8 mouse cellular contexts compared by ENCODE assay signal in the genomic region with DNA sequence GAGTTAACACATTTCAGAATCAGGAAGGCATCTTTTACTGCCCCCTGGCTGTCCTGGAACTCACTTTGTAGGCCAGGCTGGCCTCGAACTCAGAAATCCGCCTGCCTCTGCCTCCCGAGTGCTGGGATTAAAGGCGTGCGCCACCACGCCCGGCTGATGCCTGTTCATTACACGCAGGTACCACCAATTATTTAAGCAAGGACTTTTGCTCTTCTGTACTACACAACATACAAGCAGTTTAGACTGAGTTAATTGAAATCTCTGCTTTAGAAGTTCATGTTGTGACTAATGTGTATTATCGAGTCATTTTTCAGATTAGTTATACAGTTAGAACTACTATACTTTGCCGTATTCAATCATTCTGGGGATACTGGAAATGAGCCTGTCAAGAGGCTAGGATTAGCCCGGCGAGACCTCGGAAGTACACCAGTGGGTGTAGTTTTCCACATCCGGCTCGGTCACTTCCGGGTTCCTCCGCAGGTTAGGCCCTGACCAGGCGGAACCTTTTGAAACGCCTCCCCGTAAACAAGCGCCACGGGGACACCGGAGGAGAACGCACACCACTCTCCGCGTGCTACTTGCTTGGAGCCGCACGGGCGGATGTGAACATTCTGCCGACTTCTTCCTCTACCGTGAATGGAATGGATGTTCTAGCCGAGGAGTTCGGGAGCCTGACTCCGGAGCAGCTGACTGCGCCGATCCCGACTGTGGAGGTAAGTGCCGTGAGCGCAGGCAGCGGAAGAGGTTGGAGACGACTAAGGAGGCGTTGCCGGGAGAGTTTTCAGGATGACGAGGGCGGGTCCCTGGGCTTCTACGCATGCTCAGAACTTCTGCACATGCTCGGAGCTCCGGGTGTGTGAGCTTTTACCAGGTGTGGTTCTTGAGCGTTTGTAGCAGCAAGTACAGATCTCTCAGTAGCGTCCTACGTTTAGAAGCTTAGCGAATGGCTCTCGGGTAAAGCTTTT. TPM values are rescaled to one million over a fixed set of nuclear protein-coding genes. Genes with fewer than 3 reads are reported as not detected.
DNase-seq lines count a peak whose midpoint lies in the region; ATAC-seq lines count a peak whose summit lies in the region.

Gene Polr3b, plus strand, starts transcription at position 467 of the 965 bp plus-strand sequence.

- peak; percentile 93 for DNase-seq in CD4-positive, CD25-positive, alpha-beta regulatory T cell, adult 2 months (ENCODE audit: low read depth, low spot score)
- DNase-seq in fat pad, adult 2 months (ENCODE audit: extremely low read depth, low read depth, low spot score): peak; percentile 73
- DNase-seq in kidney, postnatal 10 days: peak; percentile 96
- DNase-seq in natural killer cell, adult 2 months (ENCODE audit: low spot score in 2 of 2): peak; percentile 92

- H3K27me3 ChIP-seq in heart, embryonic 13.5 days (replicated peaks): no peaks in the 10 kb centered on the region
- no peaks in the 10 kb centered on the region for H3K27me3 ChIP-seq in liver, embryonic 12.5 days (replicated peaks)
- no peaks in the 10 kb centered on the region for H3K27me3 ChIP-seq in stomach, embryonic 15.5 days (replicated peaks)

- H3K9me3 ChIP-seq in heart, embryonic 13.5 days: no peaks in the 10 kb centered on the region
- H3K9me3 ChIP-seq in liver, embryonic 12.5 days (replicated peaks): no peaks in the 10 kb centered on the region
- H3K9me3 ChIP-seq in stomach, embryonic 15.5 days: no peaks in the 10 kb centered on the region

- H3K36me3 ChIP-seq in heart, embryonic 13.5 days: no peaks in the 10 kb centered on the region
- H3K36me3 ChIP-seq in liver, embryonic 12.5 days: 0 out of 2 replicates have a peak, but pooled peaks cover 2% of the 10 kb centered on the region
- H3K36me3 ChIP-seq in stomach, embryonic 15.5 days: no peaks in the 10 kb centered on the region

- WGBS in heart, embryonic 13.5 days: 6% methylated on average over 53 of the region's 53 CpGs
- WGBS in liver, embryonic 12.5 days (ENCODE audit: insufficient replicate concordance): 6% methylated on average over 53 of the region's 53 CpGs
- 7% methylated on average over 53 of the region's 53 CpGs for WGBS in stomach, embryonic 15.5 days

- H3K4me1 ChIP-seq in brown adipose tissue, adult 24 weeks (ENCODE audit: control insufficient read depth, insufficient read depth, insufficient read length, low read length): no peaks in the 10 kb centered on the region
- peaks cover 19% of the 10 kb centered on the region for H3K4me1 ChIP-seq in heart, embryonic 13.5 days
- H3K4me1 ChIP-seq in liver, embryonic 12.5 days: peaks cover 25% of the 10 kb centered on the region
- no peaks in the 10 kb centered on the region; the same call in 1 of the 2 replicates for H3K4me1 ChIP-seq in stomach, embryonic 15.5 days

- peak within 1 kb of the TSS; percentile 91 for H3K4me3 ChIP-seq in brown adipose tissue, adult 24 weeks (ENCODE audit: insufficient read depth, low read depth, low read length)
- H3K4me3 ChIP-seq in heart, embryonic 13.5 days: peak within 1 kb of the TSS; percentile 70
- peak within 1 kb of the TSS; percentile 70 for H3K4me3 ChIP-seq in liver, embryonic 12.5 days
- peak within 1 kb of the TSS; percentile 55 for H3K4me3 ChIP-seq in stomach, embryonic 15.5 days (replicated peaks)

- peak within 1 kb of the TSS; percentile 94 for H3K27ac ChIP-seq in brown adipose tissue, adult 24 weeks (replicated peaks; ENCODE audit: low read depth, low read length)
- peak within 1 kb of the TSS; percentile 95 for H3K27ac ChIP-seq in heart, embryonic 13.5 days (replicated peaks)
- H3K27ac ChIP-seq in liver, embryonic 12.5 days: peak within 1 kb of the TSS; percentile 96
- H3K27ac ChIP-seq in stomach, embryonic 15.5 days: peak within 1 kb of the TSS; percentile 96

- peak; percentile 85 for ATAC-seq in heart, embryonic 13.5 days (ENCODE audit: extremely low read depth, insufficient number of reproducible peaks, low FRiP score, low TSS enrichment)
- peak; percentile 97 for ATAC-seq in liver, embryonic 12.5 days
- ATAC-seq in stomach, embryonic 15.5 days (ENCODE audit: insufficient read depth, low FRiP score, low read depth): peak; percentile 96

- peak within 1 kb of the TSS; percentile 79 for H3K9ac ChIP-seq in heart, embryonic 13.5 days
- H3K9ac ChIP-seq in liver, embryonic 12.5 days: peak within 1 kb of the TSS; percentile 74
- peak within 1 kb of the TSS; percentile 30; the same call in 1 of the 2 replicates for H3K9ac ChIP-seq in stomach, embryonic 15.5 days

- H3K4me2 ChIP-seq in heart, embryonic 13.5 days: peak within 1 kb of the TSS; percentile 87
- H3K4me2 ChIP-seq in liver, embryonic 12.5 days: peak within 1 kb of the TSS; percentile 89
- peak within 1 kb of the TSS; percentile 53 for H3K4me2 ChIP-seq in stomach, embryonic 15.5 days

RNA-seq across cellular contexts. Expression of gene Polr3b, which starts in this region (rescaled TPM):
- 6.6 and 8.2 TPM in 2 replicates for polyA plus RNA-seq in brown adipose tissue, adult 24 weeks (2012; ENCODE audit: insufficient read depth, insufficient read length, missing spikeins)
- polyA plus RNA-seq in heart, embryonic 13.5 days (2015; fragmentation: Nextera tagmentation; extraction: Ambion mirVana): 9.4 and 10.7 TPM in 2 replicates
- 9.9 and 11.3 TPM in 2 replicates for polyA plus RNA-seq in liver, embryonic 12.5 days (2016; fragmentation: Nextera tagmentation; extraction: Ambion mirVana)
- 10.8 and 12.6 TPM in 2 replicates for polyA plus RNA-seq in stomach, embryonic 15.5 days (2015; fragmentation: Nextera tagmentation; extraction: Ambion mirVana)

Comparison
In these comparisons a context has a peak if more than half of its experiments do, and no peak if none do; other contexts are left out.
1. Peak in every context shown above with its lines: DNase-seq, ATAC-seq, H3K4me3 ChIP-seq and H3K27ac ChIP-seq.